17 mouse cellular contexts compared by ENCODE assay signal in genomic region chr9:115224744-115225354, GRCm38 (mm10).
A peak's percentile ranks its signal among the peaks of the same experiment; 100 is the strongest.
DNase-seq lines count a peak whose midpoint lies in the region; ATAC-seq and TF ChIP-seq lines count a peak whose summit lies in the region.
"Had no signal": no experiment of that assay in that cellular context is flagged by ENCODE, and none has a peak within 500 bp of the region (broad histone marks: within the 10 kb centered on the region; RNA-seq: fewer than 3 reads in every experiment).

No protein-coding gene starts in this region.

- H3K27ac ChIP-seq in forebrain, embryonic 13.5 days: 0 out of 2 replicates have a peak overlapping the region, but pooled peaks have one; percentile 6
- peak overlapping the region; percentile 36; the same call in 1 of the 2 replicates for H3K27ac ChIP-seq in hindbrain, embryonic 13.5 days
- no peak overlapping the region for H3K27ac ChIP-seq in midbrain, embryonic 15.5 days
- H3K27ac ChIP-seq: heart, embryonic 10.5 days; lung, embryonic 15.5 days had no signal

- 18% methylated on average over 7 of the region's 7 CpGs for WGBS in forebrain, embryonic 13.5 days
- WGBS in hindbrain, embryonic 13.5 days: 13% methylated on average over 7 of the region's 7 CpGs
- WGBS in midbrain, embryonic 15.5 days: 16% methylated on average over 7 of the region's 7 CpGs

- H3K9ac ChIP-seq in forebrain, embryonic 13.5 days: no peak overlapping the region
- H3K9ac ChIP-seq in hindbrain, embryonic 13.5 days: no peak overlapping the region
- H3K9ac ChIP-seq in midbrain, embryonic 15.5 days: no peak overlapping the region
- H3K9ac ChIP-seq: lung, embryonic 15.5 days had no signal

- no peak for TF ChIP-seq POLR2A in brain, embryonic 14.5 days (IDR thresholded peaks at IDR 0.05; ENCODE audit: borderline replicate concordance, extremely low read depth, insufficient read depth, insufficient read length, poor library complexity, severe bottlenecking)

- DNase-seq in brain, embryonic 14.5 days (ENCODE audit: low read depth): peak; percentile 81
- no peak for DNase-seq in spleen, adult 12 weeks (ENCODE audit: low spot score)
- no peak for DNase-seq in ovary, adult 18-20 months (ENCODE audit: low spot score)
- no peak for DNase-seq in cerebellum, adult 11 months
- DNase-seq: cerebellum, postnatal 10 days; gastrocnemius, postnatal 36 days; heart, postnatal 10 days; kidney, adult 9 months; thymus, postnatal 36 days had no signal

- H3K4me3 ChIP-seq in forebrain, embryonic 13.5 days: no peak overlapping the region
- no peak overlapping the region for H3K4me3 ChIP-seq in hindbrain, embryonic 13.5 days
- no peak overlapping the region for H3K4me3 ChIP-seq in midbrain, embryonic 15.5 days
- H3K4me3 ChIP-seq: heart, embryonic 10.5 days; lung, embryonic 15.5 days had no signal

- ATAC-seq in forebrain, embryonic 13.5 days: peak; percentile 58; the same call in 1 of the 2 replicates
- ATAC-seq in hindbrain, embryonic 13.5 days (ENCODE audit: low FRiP score): peak; percentile 79
- ATAC-seq in midbrain, embryonic 15.5 days (replicated peaks): peak; percentile 56; the same call in 1 of the 2 replicates
- ATAC-seq in megakaryocyte, adult 5-6 weeks (ENCODE audit: poor library complexity, severe bottlenecking): no peak
- ATAC-seq: inflammation-experienced regulatory T-cells, adult 6 months had no signal

- no peaks in the 10 kb centered on the region for H3K36me3 ChIP-seq in forebrain, embryonic 13.5 days (ENCODE audit: poor library complexity, severe bottlenecking)
- H3K36me3 ChIP-seq in hindbrain, embryonic 13.5 days: no peaks in the 10 kb centered on the region
- H3K36me3 ChIP-seq in midbrain, embryonic 15.5 days (replicated peaks): no peaks in the 10 kb centered on the region
- H3K36me3 ChIP-seq: heart, embryonic 10.5 days; lung, embryonic 15.5 days had no signal

- H3K27me3 ChIP-seq in forebrain, embryonic 13.5 days: no peaks in the 10 kb centered on the region
- H3K27me3 ChIP-seq in hindbrain, embryonic 13.5 days: 0 out of 2 replicates have a peak, but pooled peaks cover 3% of the 10 kb centered on the region
- H3K27me3 ChIP-seq in midbrain, embryonic 15.5 days (replicated peaks): no peaks in the 10 kb centered on the region
- H3K27me3 ChIP-seq: lung, embryonic 15.5 days had no signal

- no peak for TF ChIP-seq CTCF in brain, embryonic 14.5 days (IDR thresholded peaks at IDR 0.05; ENCODE audit: borderline replicate concordance, extremely low read depth, insufficient read depth, insufficient read length)

- H3K4me1 ChIP-seq in forebrain, embryonic 13.5 days: peaks cover 9% of the 10 kb centered on the region
- peaks cover 27% of the 10 kb centered on the region for H3K4me1 ChIP-seq in hindbrain, embryonic 13.5 days (replicated peaks)
- H3K4me1 ChIP-seq in midbrain, embryonic 15.5 days: peaks cover 2% of the 10 kb centered on the region; the same call in 1 of the 2 replicates
- H3K4me1 ChIP-seq: lung, embryonic 15.5 days had no signal

- no peak overlapping the region for H3K4me2 ChIP-seq in forebrain, embryonic 13.5 days
- H3K4me2 ChIP-seq in hindbrain, embryonic 13.5 days: no peak overlapping the region
- no peak overlapping the region for H3K4me2 ChIP-seq in midbrain, embryonic 15.5 days
- H3K4me2 ChIP-seq: liver, embryonic 11.5 days; lung, embryonic 15.5 days had no signal

- H3K9me3 ChIP-seq in forebrain, embryonic 13.5 days (replicated peaks): no peaks in the 10 kb centered on the region
- H3K9me3 ChIP-seq in hindbrain, embryonic 13.5 days: no peaks in the 10 kb centered on the region
- H3K9me3 ChIP-seq in midbrain, embryonic 15.5 days: no peaks in the 10 kb centered on the region
- H3K9me3 ChIP-seq: heart, embryonic 10.5 days; lung, embryonic 15.5 days had no signal
